Mouse (Mus musculus): ENCODE results near the gene Syt12. TPM values are rescaled to one million over a fixed set of nuclear protein-coding genes. Genes with fewer than 3 reads are reported as not detected.

The Syt12 gene
- polyA plus RNA-seq, 1 experiment = not detected

GRCm38 (mm10) chr19:4494707-4495106, 17.5 kb upstream of the Syt12 start:
- H3K27ac ChIP-seq (ENCODE audit: insufficient read depth, low read length) = no peak overlapping the region
- no peaks in the 10 kb centered on the region for H3K27me3 ChIP-seq (ENCODE audit: control insufficient read depth, insufficient read depth, low read length, poor library complexity, severe bottlenecking)
- H3K9ac ChIP-seq (ENCODE audit: low read depth, poor library complexity, severe bottlenecking) = no peak overlapping the region
- no peak for TF ChIP-seq EP300 (IDR thresholded peaks at IDR 0.05; ENCODE audit: insufficient read depth, low read depth, low read length)
- no peak for TF ChIP-seq CTCF (IDR thresholded peaks at IDR 0.05; ENCODE audit: low read depth, low read length)
- TF ChIP-seq POLR2A (IDR thresholded peaks at IDR 0.05; ENCODE audit: insufficient read depth, low read length) = no peak
- H3K9me3 ChIP-seq (replicated peaks; ENCODE audit: control insufficient read depth, insufficient read depth, low read length, poor library complexity, severe bottlenecking) = no peaks in the 10 kb centered on the region
- no peaks in the 10 kb centered on the region for H3K36me3 ChIP-seq (ENCODE audit: control insufficient read depth, insufficient read depth, low read length, poor library complexity, severe bottlenecking)
- H3K4me3 ChIP-seq (ENCODE audit: low read depth, low read length) = no peak overlapping the region
- no peaks in the 10 kb centered on the region for H3K4me1 ChIP-seq (ENCODE audit: control insufficient read depth, insufficient read depth, low read length)

- H3K36me3 ChIP-seq (ENCODE audit: control insufficient read depth, insufficient read depth, low read length, poor library complexity, severe bottlenecking) = no peaks in the 10 kb centered on the region
- no peaks in the 10 kb centered on the region for H3K27me3 ChIP-seq (ENCODE audit: control insufficient read depth, insufficient read depth, low read length, poor library complexity, severe bottlenecking)
- no peak overlapping the region for H3K9ac ChIP-seq (ENCODE audit: low read depth, poor library complexity, severe bottlenecking)
- no peaks in the 10 kb centered on the region for H3K9me3 ChIP-seq (replicated peaks; ENCODE audit: control insufficient read depth, insufficient read depth, low read length, poor library complexity, severe bottlenecking)
- no peak overlapping the region for H3K27ac ChIP-seq (ENCODE audit: insufficient read depth, low read length)
- H3K4me1 ChIP-seq (ENCODE audit: control insufficient read depth, insufficient read depth, low read length) = no peaks in the 10 kb centered on the region
- no peak overlapping the region for H3K4me3 ChIP-seq (ENCODE audit: low read depth, low read length)
- no peak for TF ChIP-seq EP300 (IDR thresholded peaks at IDR 0.05; ENCODE audit: insufficient read depth, low read depth, low read length)
- TF ChIP-seq CTCF (IDR thresholded peaks at IDR 0.05; ENCODE audit: low read depth, low read length) = no peak
- TF ChIP-seq POLR2A (IDR thresholded peaks at IDR 0.05; ENCODE audit: insufficient read depth, low read length) = no peak
Measured at GRCm38 (mm10) chr19:4492526-4493296, 15.5 kb upstream of the Syt12 start.

GRCm38 (mm10) chr19:4491080-4491695, 13.9 kb upstream of the Syt12 start:
- Histone ChIP-seq H3K4me3 (ENCODE audit: low read depth, low read length) (no peak overlapping the region), H3K4me1 (ENCODE audit: control insufficient read depth, insufficient read depth, low read length) (no peaks in the 10 kb centered on the region), H3K27ac (ENCODE audit: insufficient read depth, low read length) (no peak overlapping the region), H3K9ac (ENCODE audit: low read depth, poor library complexity, severe bottlenecking) (no peak overlapping the region), H3K36me3 (ENCODE audit: control insufficient read depth, insufficient read depth, low read length, poor library complexity, severe bottlenecking) (no peaks in the 10 kb centered on the region), H3K9me3 (replicated peaks; ENCODE audit: control insufficient read depth, insufficient read depth, low read length, poor library complexity, severe bottlenecking) (no peaks in the 10 kb centered on the region), H3K27me3 (ENCODE audit: control insufficient read depth, insufficient read depth, low read length, poor library complexity, severe bottlenecking) (no peaks in the 10 kb centered on the region)
- TF ChIP-seq EP300 (IDR thresholded peaks at IDR 0.05; ENCODE audit: insufficient read depth, low read depth, low read length) (no peak), CTCF (IDR thresholded peaks at IDR 0.05; ENCODE audit: low read depth, low read length) (no peak), POLR2A (IDR thresholded peaks at IDR 0.05; ENCODE audit: insufficient read depth, low read length) (no peak)

GRCm38 (mm10) chr19:4487877-4488276, 10.6 kb upstream of the Syt12 start:
- Histone ChIP-seq H3K9ac (ENCODE audit: low read depth, poor library complexity, severe bottlenecking) (no peak overlapping the region), H3K9me3 (replicated peaks; ENCODE audit: control insufficient read depth, insufficient read depth, low read length, poor library complexity, severe bottlenecking) (no peaks in the 10 kb centered on the region), H3K4me1 (ENCODE audit: control insufficient read depth, insufficient read depth, low read length) (no peaks in the 10 kb centered on the region), H3K27me3 (ENCODE audit: control insufficient read depth, insufficient read depth, low read length, poor library complexity, severe bottlenecking) (no peaks in the 10 kb centered on the region), H3K36me3 (ENCODE audit: control insufficient read depth, insufficient read depth, low read length, poor library complexity, severe bottlenecking) (no peaks in the 10 kb centered on the region), H3K4me3 (ENCODE audit: low read depth, low read length) (no peak overlapping the region), H3K27ac (ENCODE audit: insufficient read depth, low read length) (no peak overlapping the region)
- no peak for TF ChIP-seq CTCF (IDR thresholded peaks at IDR 0.05; ENCODE audit: low read depth, low read length)
- TF ChIP-seq POLR2A (IDR thresholded peaks at IDR 0.05; ENCODE audit: insufficient read depth, low read length) = no peak
- no peak for TF ChIP-seq EP300 (IDR thresholded peaks at IDR 0.05; ENCODE audit: insufficient read depth, low read depth, low read length)

- H3K27ac ChIP-seq (ENCODE audit: insufficient read depth, low read length) = no peak overlapping the region
- TF ChIP-seq CTCF (IDR thresholded peaks at IDR 0.05; ENCODE audit: low read depth, low read length) = no peak
- no peak for TF ChIP-seq EP300 (IDR thresholded peaks at IDR 0.05; ENCODE audit: insufficient read depth, low read depth, low read length)
- no peak for TF ChIP-seq POLR2A (IDR thresholded peaks at IDR 0.05; ENCODE audit: insufficient read depth, low read length)
- no peaks in the 10 kb centered on the region for H3K4me1 ChIP-seq (ENCODE audit: control insufficient read depth, insufficient read depth, low read length)
Measured at GRCm38 (mm10) chr19:4485006-4485405, 7.8 kb upstream of the Syt12 start.

More at GRCm38 (mm10) chr19:4485006-4485405, 7.8 kb upstream of the Syt12 start:
- H3K4me3 ChIP-seq (ENCODE audit: low read depth, low read length) = no peak overlapping the region
- no peak overlapping the region for H3K9ac ChIP-seq (ENCODE audit: low read depth, poor library complexity, severe bottlenecking)
- H3K27me3 ChIP-seq (ENCODE audit: control insufficient read depth, insufficient read depth, low read length, poor library complexity, severe bottlenecking) = no peaks in the 10 kb centered on the region
- H3K36me3 ChIP-seq (ENCODE audit: control insufficient read depth, insufficient read depth, low read length, poor library complexity, severe bottlenecking) = no peaks in the 10 kb centered on the region
- H3K9me3 ChIP-seq (replicated peaks; ENCODE audit: control insufficient read depth, insufficient read depth, low read length, poor library complexity, severe bottlenecking) = no peaks in the 10 kb centered on the region
